ENCODE assay signal across 8 mouse cellular contexts in genomic region chr11:40763395-40763794, GRCm38 (mm10). TPM values are rescaled to one million over a fixed set of nuclear protein-coding genes. Genes with fewer than 3 reads are reported as not detected.
DNase-seq lines count a peak whose midpoint lies in the region; ATAC-seq and TF ChIP-seq lines count a peak whose summit lies in the region.

No protein-coding gene starts in this region.

- 24% methylated on average over 2 of the region's 2 CpGs for WGBS in forebrain, postnatal 0 days
- WGBS in forebrain, embryonic 16.5 days = 20% methylated on average over 2 of the region's 2 CpGs
- WGBS in hindbrain, embryonic 13.5 days = 50% methylated on average over 2 of the region's 2 CpGs

- no peak overlapping the region for H3K4me2 ChIP-seq in forebrain, postnatal 0 days (ENCODE audit: low read depth)
- H3K4me2 ChIP-seq in forebrain, embryonic 16.5 days (ENCODE audit: low read length) = no peak overlapping the region
- H3K4me2 ChIP-seq in hindbrain, embryonic 13.5 days = no peak overlapping the region

- DNase-seq in forebrain, postnatal 0 days = no peak
- peak; percentile 19 for DNase-seq in 3134 (ENCODE audit: extremely low read depth, insufficient read length, low spot score)
- peak; percentile 32 for DNase-seq in T-cell, adult 2 months (ENCODE audit: low spot score)
- peak; percentile 12 for DNase-seq in kidney, postnatal 14 days
- no peak for DNase-seq in ovary, postnatal 10 days (ENCODE audit: low spot score)
- no peak for DNase-seq in ovary, postnatal 14 days (ENCODE audit: low spot score)

- no peaks in the 10 kb centered on the region for H3K4me1 ChIP-seq in forebrain, postnatal 0 days (ENCODE audit: insufficient read depth)
- no peaks in the 10 kb centered on the region for H3K4me1 ChIP-seq in forebrain, embryonic 16.5 days (replicated peaks; ENCODE audit: control insufficient read depth, insufficient read depth, low read length)
- no peaks in the 10 kb centered on the region for H3K4me1 ChIP-seq in hindbrain, embryonic 13.5 days (replicated peaks)

- no peak overlapping the region for H3K27ac ChIP-seq in forebrain, postnatal 0 days (ENCODE audit: low read depth, low read length)
- H3K27ac ChIP-seq in forebrain, embryonic 16.5 days (ENCODE audit: low read length) = no peak overlapping the region
- H3K27ac ChIP-seq in hindbrain, embryonic 13.5 days = no peak overlapping the region

- H3K9ac ChIP-seq in forebrain, postnatal 0 days = no peak overlapping the region
- no peak overlapping the region for H3K9ac ChIP-seq in forebrain, embryonic 16.5 days (replicated peaks; ENCODE audit: low read depth, low read length)
- H3K9ac ChIP-seq in hindbrain, embryonic 13.5 days = no peak overlapping the region

- no peaks in the 10 kb centered on the region for H3K9me3 ChIP-seq in forebrain, postnatal 0 days (ENCODE audit: low read length)
- H3K9me3 ChIP-seq in forebrain, embryonic 16.5 days (ENCODE audit: control insufficient read depth, low read length) = no peaks in the 10 kb centered on the region
- H3K9me3 ChIP-seq in hindbrain, embryonic 13.5 days = no peaks in the 10 kb centered on the region

- no peaks in the 10 kb centered on the region for H3K27me3 ChIP-seq in forebrain, postnatal 0 days (ENCODE audit: insufficient read depth, low read length)
- H3K27me3 ChIP-seq in forebrain, embryonic 16.5 days (replicated peaks; ENCODE audit: control insufficient read depth, insufficient read depth, low read length) = no peaks in the 10 kb centered on the region
- H3K27me3 ChIP-seq in hindbrain, embryonic 13.5 days = no peaks in the 10 kb centered on the region

- no peaks in the 10 kb centered on the region for H3K36me3 ChIP-seq in forebrain, postnatal 0 days (ENCODE audit: insufficient read depth)
- H3K36me3 ChIP-seq in forebrain, embryonic 16.5 days (ENCODE audit: control insufficient read depth, insufficient read depth) = no peaks in the 10 kb centered on the region
- no peaks in the 10 kb centered on the region for H3K36me3 ChIP-seq in hindbrain, embryonic 13.5 days

- TF ChIP-seq CTCF in forebrain, postnatal 0 days (IDR thresholded peaks at IDR 0.05; ENCODE audit: low read depth) = peak; percentile 42

- no peak for ATAC-seq in forebrain, postnatal 0 days
- no peak for ATAC-seq in forebrain, embryonic 16.5 days
- no peak for ATAC-seq in hindbrain, embryonic 13.5 days (ENCODE audit: low FRiP score)

- no peak overlapping the region for H3K4me3 ChIP-seq in forebrain, postnatal 0 days (ENCODE audit: low read depth, low read length)
- H3K4me3 ChIP-seq in forebrain, embryonic 16.5 days (replicated peaks; ENCODE audit: low read length) = no peak overlapping the region
- H3K4me3 ChIP-seq in hindbrain, embryonic 13.5 days = no peak overlapping the region

RNA-seq across cellular contexts. Expression of gene Ccng1, which starts 8.3 kb away (rescaled TPM):
- 52.0 and 54.2 TPM in 2 replicates for total RNA-seq in forebrain, postnatal 0 days (2014; rRNA removed)
- polyA plus RNA-seq in forebrain, postnatal 0 days (2015; fragmentation: Nextera tagmentation; extraction: Ambion mirVana) = 25.9 and 28.6 TPM in 2 replicates
- 32.2 and 38.0 TPM in 2 replicates for polyA plus RNA-seq in forebrain, embryonic 16.5 days (2015; fragmentation: Nextera tagmentation; extraction: Ambion mirVana)
- polyA plus RNA-seq in hindbrain, embryonic 13.5 days (2015; fragmentation: Nextera tagmentation; extraction: Ambion mirVana) = 36.7 and 38.7 TPM in 2 replicates

RNA-seq across cellular contexts. Expression of gene Nudcd2, which starts 29.9 kb away (rescaled TPM):
- total RNA-seq in forebrain, postnatal 0 days (2014; rRNA removed) = 29.0 and 29.5 TPM in 2 replicates
- 50.5 and 56.3 TPM in 2 replicates for polyA plus RNA-seq in forebrain, postnatal 0 days (2015; fragmentation: Nextera tagmentation; extraction: Ambion mirVana)
- 69.9 and 81.5 TPM in 2 replicates for polyA plus RNA-seq in forebrain, embryonic 16.5 days (2015; fragmentation: Nextera tagmentation; extraction: Ambion mirVana)
- 74.8 and 79.1 TPM in 2 replicates for polyA plus RNA-seq in hindbrain, embryonic 13.5 days (2015; fragmentation: Nextera tagmentation; extraction: Ambion mirVana)

RNA-seq across cellular contexts. Expression of gene Hmmr, which starts 30.2 kb away (rescaled TPM):
- total RNA-seq in forebrain, postnatal 0 days (2014; rRNA removed) = 3.0 and 6.4 TPM in 2 replicates
- polyA plus RNA-seq in forebrain, postnatal 0 days (2015; fragmentation: Nextera tagmentation; extraction: Ambion mirVana) = 4.3 and 4.6 TPM in 2 replicates
- polyA plus RNA-seq in forebrain, embryonic 16.5 days (2015; fragmentation: Nextera tagmentation; extraction: Ambion mirVana) = 16.8 and 19.1 TPM in 2 replicates
- polyA plus RNA-seq in hindbrain, embryonic 13.5 days (2015; fragmentation: Nextera tagmentation; extraction: Ambion mirVana) = 10.0 and 11.2 TPM in 2 replicates

Comparison
In these comparisons a context has a peak if more than half of its experiments do, and no peak if none do; other contexts are left out.
1. DNase-seq: peak in 3134 (single experiment), T-cell, adult 2 months (single experiment) and kidney, postnatal 14 days (single experiment); none in forebrain, postnatal 0 days (single experiment), ovary, postnatal 10 days (single experiment) and ovary, postnatal 14 days (single experiment).